Mouse (Mus musculus) intestine, embryonic 15.5 days (tissue): ENCODE data around the gene Btrc. TPM values are rescaled to one million over a fixed set of nuclear protein-coding genes. Genes with fewer than 3 reads are reported as not detected.
"Not testable (repeated sequence)": the region's sequence is repeated elsewhere in the genome, so short reads cannot be mapped to it uniquely, and the experiment has no call there.

Experiments used
- ATAC-seq: fragments of 200-750 bp; cut with Nextera tagmentation; 2 replicates; pipeline ENCODE4 v1.8.0; 2017; ENCODE audit warnings: moderate TSS enrichment, moderate library complexity
- H3K27ac ChIP-seq: fragments of 300-500 bp; sonication (generic); 2 replicates; pipeline ENCODE4 v1.5.1; 2015; ENCODE audit warnings: mild to moderate bottlenecking, inconsistent platforms
- H3K27me3 ChIP-seq: fragments of 300-500 bp; sonication (generic); replicated peaks from 2 replicates; pipeline ENCODE4 v1.6.1; 2015; ENCODE audit warnings: inconsistent platforms
- H3K36me3 ChIP-seq: fragments of 300-500 bp; sonication (generic); 2 replicates; pipeline ENCODE4 v1.6.1; 2015; ENCODE audit warnings: inconsistent platforms
- H3K4me1 ChIP-seq: fragments of 300-500 bp; sonication (generic); replicated peaks from 2 replicates; pipeline ENCODE4 v1.6.1; 2015; ENCODE audit warnings: inconsistent platforms
- H3K4me2 ChIP-seq: fragments of 300-500 bp; sonication (generic); replicated peaks from 2 replicates; pipeline ENCODE4 v1.6.1; 2015; ENCODE audit warnings: mild to moderate bottlenecking, inconsistent platforms
- H3K4me3 ChIP-seq: fragments of 300-500 bp; sonication (generic); replicated peaks from 2 replicates; pipeline ENCODE4 v1.5.1; 2015; ENCODE audit warnings: inconsistent platforms
- H3K9ac ChIP-seq: fragments of 300-500 bp; sonication (generic); 2 replicates; pipeline ENCODE4 v1.6.1; 2015; ENCODE audit warnings: inconsistent platforms
- H3K9me3 ChIP-seq: fragments of 300-500 bp; sonication (generic); 2 replicates; pipeline ENCODE4 v1.6.1; 2016; ENCODE audit warnings: inconsistent platforms
- WGBS: fragments of 180-500 bp; shearing (Covaris S2); methylation state at CpG from one replicate; pipeline ENCODE4 v1.1.7; 2015; 5-methylcytosine and 5-hydroxymethylcytosine counted together
- polyA plus RNA-seq: library from polyadenylated mRNA; unstranded; fragments of >200 nt; fragmentation: Nextera tagmentation; extraction: Ambion mirVana; gene quantifications from 2 replicates; pipeline ENCODE4 v1.2.1, GENCODE M21; 2015

Gene Btrc
- polyA plus RNA-seq, 1 experiment from 2014 or later, result 31.8 TPM

- Histone ChIP-seq H3K9ac (no peak overlapping the region), H3K4me2 (no peak overlapping the region), H3K36me3 (no peaks in the 10 kb centered on the region), H3K4me1 (peaks cover 8% of the 10 kb centered on the region; the same call in 1 of the 2 replicates), H3K4me3 (no peak overlapping the region), H3K9me3 (no peaks in the 10 kb centered on the region), H3K27me3 (no peaks in the 10 kb centered on the region), H3K27ac (no peak overlapping the region)
- no peak for ATAC-seq
Measured at GRCm38 (mm10) chr19:45360486-45360885, 3.0 kb upstream of the Btrc start.

GRCm38 (mm10) chr19:45363933-45364391 is 428 bp downstream of the Btrc start:
- peak overlapping the region; percentile 70 for H3K4me3 ChIP-seq
- H3K9me3 ChIP-seq, result no peaks in the 10 kb centered on the region
- WGBS, result under 1% methylated on average over 20 of the region's 20 CpGs
- no peaks in the 10 kb centered on the region for H3K36me3 ChIP-seq
- peak overlapping the region; percentile 71 for H3K9ac ChIP-seq
- H3K4me1 ChIP-seq, result peaks cover 8% of the 10 kb centered on the region; the same call in 1 of the 2 replicates
- peak; percentile 56 for ATAC-seq
- peak overlapping the region; percentile 64 for H3K4me2 ChIP-seq
- H3K27ac ChIP-seq, result peak overlapping the region; percentile 83
- no peaks in the 10 kb centered on the region for H3K27me3 ChIP-seq

- whole genome bisulfite sequencing, result 87% methylated on average over 7 of the region's 7 CpGs
- H3K27me3 ChIP-seq, result no peaks in the 10 kb centered on the region
- no peak for ATAC-seq
- H3K27ac ChIP-seq, result no peak overlapping the region
- H3K4me3 ChIP-seq, result no peak overlapping the region
- no peak overlapping the region for H3K9ac ChIP-seq
- peaks cover 8% of the 10 kb centered on the region; the same call in 1 of the 2 replicates for H3K4me1 ChIP-seq
- no peaks in the 10 kb centered on the region for H3K36me3 ChIP-seq
- H3K9me3 ChIP-seq, result no peaks in the 10 kb centered on the region
- H3K4me2 ChIP-seq, result no peak overlapping the region
Measured at GRCm38 (mm10) chr19:45366651-45367050, 3.1 kb downstream of the Btrc start.

- not testable (repeated sequence) for H3K4me3 ChIP-seq, H3K27ac ChIP-seq, H3K4me2 ChIP-seq, H3K9me3 ChIP-seq, ATAC-seq, H3K27me3 ChIP-seq, H3K36me3 ChIP-seq, H3K9ac ChIP-seq, H3K4me1 ChIP-seq
- 96% methylated on average over 10 of the region's 10 CpGs for WGBS
Measured at GRCm38 (mm10) chr19:45384815-45385214, 21.3 kb downstream of the Btrc start.

GRCm38 (mm10) chr19:45388551-45388950 is 25.0 kb downstream of the Btrc start:
- Histone ChIP-seq H3K36me3 (peaks cover 6% of the 10 kb centered on the region; the same call in 1 of the 2 replicates), H3K27me3 (no peaks in the 10 kb centered on the region), H3K9ac (no peak overlapping the region), H3K4me3 (no peak overlapping the region), H3K27ac (no peak overlapping the region), H3K9me3 (no peaks in the 10 kb centered on the region), H3K4me1 (no peaks in the 10 kb centered on the region), H3K4me2 (no peak overlapping the region)
- ATAC-seq, result no peak
- 82% methylated on average over 6 of the region's 6 CpGs for WGBS

GRCm38 (mm10) chr19:45394078-45394477 is 30.5 kb downstream of the Btrc start:
- Histone ChIP-seq H3K9me3 (no peaks in the 10 kb centered on the region), H3K27ac (no peak overlapping the region), H3K36me3 (no peaks in the 10 kb centered on the region), H3K4me3 (no peak overlapping the region), H3K4me2 (no peak overlapping the region), H3K9ac (no peak overlapping the region), H3K27me3 (no peaks in the 10 kb centered on the region), H3K4me1 (no peaks in the 10 kb centered on the region)
- WGBS, result 84% methylated on average over 7 of the region's 7 CpGs
- ATAC-seq, result no peak

- ATAC-seq, result no peak
- H3K9ac ChIP-seq, result no peak overlapping the region
- WGBS, result 65% methylated on average over 2 of the region's 2 CpGs
Measured at GRCm38 (mm10) chr19:45411000-45411399, 47.5 kb downstream of the Btrc start.

GRCm38 (mm10) chr19:45412694-45413093 is 49.2 kb downstream of the Btrc start:
- WGBS, result 93% methylated on average over 3 of the region's 3 CpGs
- Histone ChIP-seq H3K4me1 (no peaks in the 10 kb centered on the region), H3K4me3 (no peak overlapping the region), H3K27me3 (no peaks in the 10 kb centered on the region), H3K27ac (no peak overlapping the region), H3K9ac (no peak overlapping the region), H3K4me2 (no peak overlapping the region), H3K36me3 (no peaks in the 10 kb centered on the region), H3K9me3 (no peaks in the 10 kb centered on the region)
- ATAC-seq, result no peak

More at GRCm38 (mm10) chr19:45411000-45411399, 47.5 kb downstream of the Btrc start:
- no peaks in the 10 kb centered on the region for H3K9me3 ChIP-seq
- no peaks in the 10 kb centered on the region for H3K36me3 ChIP-seq
- H3K27me3 ChIP-seq, result no peaks in the 10 kb centered on the region
- no peak overlapping the region for H3K4me2 ChIP-seq
- no peak overlapping the region for H3K4me3 ChIP-seq
- no peak overlapping the region for H3K27ac ChIP-seq
- no peaks in the 10 kb centered on the region for H3K4me1 ChIP-seq

- ATAC-seq, result no peak
- Histone ChIP-seq H3K27ac (no peak overlapping the region), H3K27me3 (no peaks in the 10 kb centered on the region), H3K9ac (no peak overlapping the region), H3K4me2 (no peak overlapping the region), H3K4me3 (no peak overlapping the region), H3K36me3 (no peaks in the 10 kb centered on the region), H3K9me3 (no peaks in the 10 kb centered on the region), H3K4me1 (no peaks in the 10 kb centered on the region)
- WGBS, result 85% methylated on average over 3 of the region's 3 CpGs
Measured at GRCm38 (mm10) chr19:45413966-45414365, 50.4 kb downstream of the Btrc start.

GRCm38 (mm10) chr19:45417601-45418000 is 54.1 kb downstream of the Btrc start:
- no peak overlapping the region for H3K9ac ChIP-seq
- no peak overlapping the region for H3K4me2 ChIP-seq
- H3K4me1 ChIP-seq, result no peaks in the 10 kb centered on the region
- no peaks in the 10 kb centered on the region for H3K27me3 ChIP-seq
- no peaks in the 10 kb centered on the region for H3K36me3 ChIP-seq
- ATAC-seq, result no peak
- H3K27ac ChIP-seq, result no peak overlapping the region
- no peaks in the 10 kb centered on the region for H3K9me3 ChIP-seq
- no peak overlapping the region for H3K4me3 ChIP-seq

- no peaks in the 10 kb centered on the region for H3K9me3 ChIP-seq
- 57% methylated on average over 7 of the region's 7 CpGs for WGBS
- ATAC-seq, result no peak
- H3K4me2 ChIP-seq, result no peak overlapping the region
- H3K36me3 ChIP-seq, result 0 out of 2 replicates have a peak, but pooled peaks cover 2% of the 10 kb centered on the region
- H3K27ac ChIP-seq, result no peak overlapping the region
- no peaks in the 10 kb centered on the region for H3K27me3 ChIP-seq
- no peak overlapping the region for H3K9ac ChIP-seq
- no peaks in the 10 kb centered on the region for H3K4me1 ChIP-seq
- no peak overlapping the region for H3K4me3 ChIP-seq
Measured at GRCm38 (mm10) chr19:45422276-45422675, 58.7 kb downstream of the Btrc start.

- no peaks in the 10 kb centered on the region for H3K9me3 ChIP-seq
- 0 out of 2 replicates have a peak, but pooled peaks cover 2% of the 10 kb centered on the region for H3K36me3 ChIP-seq
- H3K9ac ChIP-seq, result no peak overlapping the region
- no peak overlapping the region for H3K4me2 ChIP-seq
- no peaks in the 10 kb centered on the region for H3K27me3 ChIP-seq
- H3K27ac ChIP-seq, result no peak overlapping the region
- 0 out of 2 replicates have a peak, but pooled peaks cover 3% of the 10 kb centered on the region for H3K4me1 ChIP-seq
- 65% methylated on average over 4 of the region's 4 CpGs for WGBS
- no peak for ATAC-seq
- no peak overlapping the region for H3K4me3 ChIP-seq
Measured at GRCm38 (mm10) chr19:45428146-45428545, 64.6 kb downstream of the Btrc start.

GRCm38 (mm10) chr19:45430971-45431633 is 67.6 kb downstream of the Btrc start:
- Histone ChIP-seq H3K4me2 (no peak overlapping the region), H3K4me3 (no peak overlapping the region), H3K9me3 (no peaks in the 10 kb centered on the region), H3K27me3 (no peaks in the 10 kb centered on the region), H3K4me1 (0 out of 2 replicates have a peak, but pooled peaks cover 3% of the 10 kb centered on the region), H3K36me3 (no peaks in the 10 kb centered on the region), H3K27ac (no peak overlapping the region), H3K9ac (no peak overlapping the region)
- no peak for ATAC-seq
- 76% methylated on average over 6 of the region's 6 CpGs for WGBS
